Mouse (Mus musculus) hindbrain, postnatal 0 days (tissue): ENCODE measurements at regions not wholly inside any gene's neighbourhood (a gene's known extent, or its start where the extent isn't known, plus 50 kb on each side); places are given as distances from the start of the nearest gene placed in this dataset.

Source experiments
- ATAC-seq: fragments of 200-750 bp; cut with Nextera tagmentation; 2 replicates; pipeline ENCODE4 v1.8.0; 2017; ENCODE audit warnings: mild to moderate bottlenecking, moderate TSS enrichment, moderate library complexity
- DNase-seq: peaks from one replicate; pipeline ENCODE4 v3.0.0-alpha.2; 2015; ENCODE audit warnings: low spot score
- H3K27ac ChIP-seq: fragments of 300-500 bp; sonication (generic); 2 replicates; pipeline ENCODE4 v1.5.1; 2014; ENCODE audit warnings: mild to moderate bottlenecking
- H3K27me3 ChIP-seq: fragments of 300-500 bp; sonication (generic); 2 replicates; pipeline ENCODE4 v1.6.1; 2014; ENCODE audit warnings: low read length, mixed read lengths; ENCODE audit not compliant: insufficient read depth
- H3K36me3 ChIP-seq: fragments of 300-500 bp; sonication (generic); 2 replicates; pipeline ENCODE4 v1.6.1; 2014; ENCODE audit warnings: low read length, mixed read lengths; ENCODE audit not compliant: insufficient read depth
- H3K4me1 ChIP-seq: fragments of 300-500 bp; sonication (generic); 2 replicates; pipeline ENCODE4 v1.6.1; 2014; ENCODE audit warnings: antibody characterized with exemption, low read length, mixed read lengths; ENCODE audit not compliant: insufficient read depth
- H3K4me2 ChIP-seq: fragments of 300-500 bp; sonication (generic); 2 replicates; pipeline ENCODE4 v1.6.1; 2014; ENCODE audit warnings: low read depth, mild to moderate bottlenecking, low read length, moderate library complexity, mixed read lengths
- H3K4me3 ChIP-seq: fragments of 300-500 bp; sonication (generic); 2 replicates; pipeline ENCODE4 v1.5.1; 2014; ENCODE audit warnings: low read length
- H3K9ac ChIP-seq: fragments of 300-500 bp; sonication (generic); replicated peaks from 2 replicates; pipeline ENCODE4 v1.6.1; 2014; ENCODE audit warnings: mild to moderate bottlenecking, low read length, moderate library complexity, mixed read lengths
- H3K9me3 ChIP-seq: fragments of 300-500 bp; sonication (generic); 2 replicates; pipeline ENCODE4 v1.6.1; 2016; ENCODE audit warnings: low read length, mixed read lengths
- CTCF ChIP-seq: IDR thresholded peaks from 2 replicates; pipeline ENCODE4 v1.5.1; 2016; ENCODE audit warnings: antibody characterized with exemption, control low read depth, low read depth
- WGBS: fragments of 180-500 bp; shearing (Covaris S2); extraction: QIAGEN DNeasy Blood & Tissue Kit; methylation state at CpG from one replicate; pipeline ENCODE4 v1.1.7; 2014; 5-methylcytosine and 5-hydroxymethylcytosine counted together

DNA sequence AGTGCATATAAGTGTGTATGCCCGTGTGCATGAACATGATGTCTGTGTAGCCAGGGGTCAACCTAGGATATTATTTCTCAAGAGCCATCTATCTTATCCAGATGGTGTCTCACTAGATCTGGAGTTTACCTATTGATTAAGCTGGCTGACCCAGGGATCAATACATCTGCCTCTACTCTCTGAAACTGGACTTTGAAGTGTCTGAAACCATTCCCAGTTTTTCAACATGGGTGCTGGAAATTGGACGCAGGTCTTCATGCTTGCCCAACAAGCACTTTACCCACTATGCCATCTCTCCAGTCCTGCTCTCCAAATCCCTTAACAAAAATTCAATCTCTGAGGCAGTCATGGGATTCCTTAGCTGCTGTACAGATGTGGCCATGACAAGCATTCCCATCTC, 197.1 kb downstream of the Emx2 start:
- H3K4me1 ChIP-seq = no peaks in the 10 kb centered on the region
- H3K9me3 ChIP-seq = no peaks in the 10 kb centered on the region
- 96% methylated on average over 2 of the region's 2 CpGs for WGBS
- H3K36me3 ChIP-seq = no peaks in the 10 kb centered on the region
- DNase-seq (no peak), ATAC-seq (no peak)
- TF ChIP-seq CTCF = no peak
- no peak overlapping the region for H3K4me2 ChIP-seq
- no peaks in the 10 kb centered on the region for H3K27me3 ChIP-seq
- no peak overlapping the region for H3K9ac ChIP-seq
- H3K4me3 ChIP-seq = no peak overlapping the region
- no peak overlapping the region for H3K27ac ChIP-seq

DNA sequence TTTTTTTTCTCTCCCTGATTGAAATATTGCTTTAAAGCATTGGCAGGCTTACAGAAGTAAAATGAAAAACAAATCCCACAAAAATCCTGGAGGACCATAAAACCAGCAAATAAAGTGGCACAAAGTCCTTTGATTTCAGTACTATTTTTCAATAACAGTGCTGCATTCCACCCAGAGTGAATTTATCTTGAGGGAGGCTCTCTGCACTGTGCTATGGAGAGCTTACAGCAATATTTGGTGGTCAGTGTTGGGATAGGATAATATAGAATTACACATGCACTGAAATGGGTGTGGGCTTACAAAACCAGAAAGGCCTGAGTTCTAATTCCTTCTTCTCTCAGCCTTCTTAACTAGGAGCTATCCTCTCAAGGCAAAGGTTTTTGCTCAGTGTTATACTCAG, 211.6 kb downstream of the Emx2 start:
- ATAC-seq = no peak
- no peak overlapping the region for H3K4me2 ChIP-seq

DNA sequence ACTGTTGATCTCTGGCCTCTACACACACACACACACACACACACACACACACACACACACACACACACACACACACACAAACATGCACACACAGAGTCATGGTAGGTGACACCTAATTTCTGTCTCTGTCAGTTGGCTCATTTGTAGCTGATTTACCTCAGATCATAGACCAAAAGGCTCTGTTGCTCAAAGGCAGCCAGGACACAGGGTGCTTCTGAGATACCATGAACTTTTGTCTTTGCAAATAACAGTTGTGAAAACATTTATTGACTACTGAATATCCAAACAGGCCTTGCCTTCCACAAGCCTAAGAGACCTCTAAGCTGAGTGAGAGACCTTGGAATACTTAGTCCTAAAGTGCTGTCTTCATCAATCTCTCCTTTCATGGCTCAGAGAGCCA, 215.4 kb downstream of the Emx2 start:
- no peaks in the 10 kb centered on the region for H3K27me3 ChIP-seq
- DNase-seq (no peak), ATAC-seq (no peak)
- H3K4me3 ChIP-seq = no peak overlapping the region
- no peak overlapping the region for H3K4me2 ChIP-seq
- no peak overlapping the region for H3K9ac ChIP-seq
- no peaks in the 10 kb centered on the region for H3K4me1 ChIP-seq
- no peak overlapping the region for H3K27ac ChIP-seq
- TF ChIP-seq CTCF = no peak
- H3K9me3 ChIP-seq = no peaks in the 10 kb centered on the region
- no peaks in the 10 kb centered on the region for H3K36me3 ChIP-seq

More for the DNA sequence above, 211.6 kb downstream of the Emx2 start:
- no peak overlapping the region for H3K4me3 ChIP-seq
- no peak for TF ChIP-seq CTCF
- no peaks in the 10 kb centered on the region for H3K27me3 ChIP-seq
- H3K36me3 ChIP-seq = no peaks in the 10 kb centered on the region
- no peaks in the 10 kb centered on the region for H3K4me1 ChIP-seq
- no peak for DNase-seq
- H3K9me3 ChIP-seq = no peaks in the 10 kb centered on the region
- H3K27ac ChIP-seq = no peak overlapping the region
- H3K9ac ChIP-seq = no peak overlapping the region

DNA sequence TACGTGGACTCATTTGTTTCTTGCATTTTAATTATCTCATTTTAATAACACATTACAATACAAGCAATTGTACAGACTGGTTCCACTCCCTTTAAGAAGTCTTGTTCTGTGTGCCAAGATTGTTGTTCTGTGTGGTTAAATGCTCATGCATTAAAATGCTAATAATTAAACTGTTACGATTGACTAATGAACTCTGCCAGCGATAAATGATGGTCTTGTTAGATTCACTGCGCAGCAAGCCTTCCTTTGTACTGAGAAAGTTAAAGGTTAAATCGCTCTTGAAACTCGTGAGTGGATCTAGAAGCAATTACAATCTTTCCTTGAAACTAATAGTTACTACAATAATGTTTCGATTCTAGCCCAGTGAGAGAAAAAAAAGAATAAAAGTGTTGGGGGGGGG, 221.0 kb downstream of the Emx2 start:
- 54% methylated on average over 7 of the region's 7 CpGs for WGBS
- Histone ChIP-seq H3K4me2 (no peak overlapping the region), H3K27ac (no peak overlapping the region), H3K4me3 (no peak overlapping the region), H3K4me1 (no peaks in the 10 kb centered on the region), H3K36me3 (no peaks in the 10 kb centered on the region), H3K27me3 (no peaks in the 10 kb centered on the region), H3K9ac (no peak overlapping the region), H3K9me3 (no peaks in the 10 kb centered on the region)
- no peak for ATAC-seq
- TF ChIP-seq CTCF = no peak
- no peak for DNase-seq

DNA sequence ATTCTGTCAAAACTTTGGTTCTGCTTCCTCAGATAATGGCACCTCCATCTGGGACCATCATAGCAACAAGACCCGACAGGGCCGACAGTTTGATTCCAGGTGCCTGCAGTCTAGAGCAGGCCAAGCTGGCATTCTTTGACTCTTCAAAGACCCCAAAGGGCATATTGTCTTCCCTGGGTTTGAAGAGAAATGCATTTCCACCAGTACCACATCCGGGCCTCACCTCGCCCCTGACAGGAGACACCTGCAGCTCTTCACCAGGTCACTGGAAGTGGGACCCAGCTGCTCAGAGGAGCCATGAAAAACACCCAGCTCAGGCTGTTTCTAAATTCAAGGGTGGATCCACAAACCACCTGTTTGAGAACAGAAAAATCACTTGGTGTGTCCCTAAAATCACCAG, 222.2 kb downstream of the Emx2 start:
- WGBS = 87% methylated on average over 4 of the region's 4 CpGs
- H3K27ac ChIP-seq = no peak overlapping the region
- no peak for TF ChIP-seq CTCF
- DNase-seq (no peak), ATAC-seq (no peak)
- no peaks in the 10 kb centered on the region for H3K9me3 ChIP-seq
- H3K4me3 ChIP-seq = no peak overlapping the region
- no peaks in the 10 kb centered on the region for H3K4me1 ChIP-seq
- no peak overlapping the region for H3K4me2 ChIP-seq
- H3K27me3 ChIP-seq = no peaks in the 10 kb centered on the region
- no peak overlapping the region for H3K9ac ChIP-seq
- no peaks in the 10 kb centered on the region for H3K36me3 ChIP-seq

DNA sequence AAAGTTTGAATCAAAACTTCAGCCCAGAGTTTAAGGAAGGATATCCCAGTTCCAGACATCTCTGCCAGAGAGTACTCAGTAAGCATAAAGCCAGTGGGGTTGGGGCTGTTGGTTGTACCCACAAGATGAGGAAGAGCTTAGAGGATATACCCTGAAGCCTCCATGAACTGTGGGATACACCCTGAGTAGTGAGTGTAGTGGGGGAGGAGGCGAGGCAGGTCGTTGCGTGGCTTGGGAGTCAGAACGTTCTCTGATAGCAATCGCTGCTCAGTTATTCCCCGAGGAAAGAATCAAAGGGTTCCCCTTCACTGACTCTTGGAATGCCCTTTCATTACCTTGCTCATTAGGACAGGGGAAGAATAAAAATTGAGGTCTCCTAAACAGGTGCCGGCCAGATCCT, 226.1 kb downstream of the Emx2 start:
- Histone ChIP-seq H3K36me3 (no peaks in the 10 kb centered on the region), H3K4me3 (no peak overlapping the region), H3K27me3 (no peaks in the 10 kb centered on the region), H3K4me1 (no peaks in the 10 kb centered on the region), H3K9me3 (no peaks in the 10 kb centered on the region), H3K27ac (no peak overlapping the region), H3K4me2 (no peak overlapping the region), H3K9ac (no peak overlapping the region)
- no peak for DNase-seq
- no peak for ATAC-seq
- WGBS = 87% methylated on average over 7 of the region's 7 CpGs
- no peak for TF ChIP-seq CTCF

DNA sequence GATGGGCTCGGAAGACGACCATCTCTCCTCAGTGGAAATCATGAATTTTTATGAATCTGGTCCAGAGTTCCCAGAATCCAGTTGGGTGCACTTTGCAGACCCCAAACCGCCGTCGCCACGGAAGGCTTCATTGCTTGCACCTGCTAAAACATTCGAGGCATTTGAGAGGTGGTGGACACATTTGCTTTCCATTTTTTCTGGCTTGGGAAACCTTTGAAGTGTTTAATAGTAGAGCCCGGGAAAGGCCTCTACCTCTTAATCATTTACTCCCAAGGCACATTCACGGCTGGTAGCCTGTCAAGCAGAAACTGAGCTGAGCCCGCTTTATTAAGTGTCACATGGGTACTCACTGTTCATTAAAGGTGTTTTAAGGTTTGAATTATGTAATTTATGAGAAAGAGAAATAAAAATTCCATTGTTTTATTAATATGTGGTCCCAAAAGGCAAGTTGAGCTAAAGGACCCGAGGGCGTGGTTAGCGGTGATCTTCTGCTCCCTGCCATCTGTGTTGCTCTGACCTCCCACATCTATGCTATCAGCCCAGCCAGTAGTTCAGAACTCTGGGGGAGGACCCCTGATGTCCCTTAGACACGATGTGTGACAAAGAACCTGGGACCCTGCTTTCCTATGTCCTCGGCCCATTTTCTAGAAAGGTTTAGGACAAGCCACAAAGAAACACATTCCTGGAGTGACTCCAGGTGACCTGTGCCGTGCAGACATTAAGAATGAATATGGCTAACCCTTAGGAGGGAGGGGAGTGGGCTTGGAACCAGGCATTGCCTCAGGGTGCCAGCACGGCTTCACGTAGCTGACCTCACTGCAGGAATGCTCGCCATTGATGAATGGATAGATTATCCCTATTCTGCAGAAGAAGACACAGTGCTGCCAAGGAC, 227.9 kb downstream of the Emx2 start:
- Histone ChIP-seq H3K9ac (no peak overlapping the region), H3K36me3 (no peaks in the 10 kb centered on the region), H3K9me3 (no peaks in the 10 kb centered on the region), H3K4me2 (no peak overlapping the region), H3K4me1 (no peaks in the 10 kb centered on the region), H3K4me3 (no peak overlapping the region), H3K27ac (no peak overlapping the region), H3K27me3 (no peaks in the 10 kb centered on the region)
- ATAC-seq (no peak), DNase-seq (no peak)
- WGBS = 61% methylated on average over 19 of the region's 19 CpGs
- TF ChIP-seq CTCF = no peak
